Comparison of ENCODE assay signal across 10 mouse cellular contexts in genomic region chr3:21833111-21833510, GRCm38 (mm10).
"Had no signal": no experiment of that assay in that cellular context is flagged by ENCODE, and none has a peak within 500 bp of the region (broad histone marks: within the 10 kb centered on the region; RNA-seq: fewer than 3 reads in every experiment).

No protein-coding gene starts in this region.

- DNase-seq: kidney, postnatal 25 days; layer of hippocampus, adult 9-11 months; liver; liver, embryonic 13.5 days; lung, adult 2 months; lung, postnatal 14 days; lung, postnatal 4 days; midbrain, embryonic 14.5 days; thymus, adult 18-20 months; thymus, postnatal 4 days had no signal
